Mouse (Mus musculus): ENCODE measurements around the gene Eif4g1.

The Eif4g1 gene

DNA sequence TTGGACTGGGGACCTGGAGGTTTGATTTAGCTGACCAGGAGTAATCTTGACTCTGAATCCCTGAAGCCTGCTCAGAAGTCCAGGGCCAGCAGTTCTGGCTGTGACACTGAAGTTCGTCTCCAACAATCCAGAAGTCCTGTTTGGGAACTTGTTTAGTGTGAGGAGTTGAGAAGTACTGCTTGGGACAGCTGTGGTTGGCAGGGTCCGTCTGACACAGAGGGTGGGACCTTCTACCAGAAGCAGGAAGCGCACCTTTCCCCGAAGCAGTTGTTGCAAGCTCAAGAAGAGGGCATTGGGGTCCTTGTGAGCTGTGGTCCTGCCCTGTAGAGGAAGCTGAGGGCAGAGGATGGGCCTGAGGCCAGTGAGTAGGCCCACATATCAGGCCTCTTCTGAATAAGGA lies 57.6 kb downstream of the Eif4g1 start:
- WGBS: 86% methylated on average over 4 of the region's 4 CpGs

DNA sequence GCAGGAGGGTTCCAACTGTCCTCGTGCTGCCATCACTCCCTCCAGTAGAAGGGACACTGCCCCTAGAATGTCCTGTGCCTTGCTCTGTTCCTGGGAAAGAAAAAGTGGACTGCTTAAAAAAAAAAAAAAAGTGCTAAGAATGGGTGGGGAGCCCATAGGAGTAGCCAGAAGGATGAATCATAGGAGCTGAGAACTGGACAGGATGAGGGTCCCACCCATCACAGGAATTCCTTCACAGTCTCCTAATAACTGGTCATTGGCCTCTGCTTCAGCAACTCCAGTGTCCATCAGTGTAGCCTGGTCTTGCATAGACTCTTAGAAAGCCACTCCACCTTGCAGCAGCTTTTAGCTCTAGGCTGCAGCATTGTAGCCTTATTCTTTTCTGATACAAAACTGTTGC lies 58.3 kb downstream of the Eif4g1 start:
- WGBS: 69% methylated on average over 1 of the region's 1 CpGs

DNA sequence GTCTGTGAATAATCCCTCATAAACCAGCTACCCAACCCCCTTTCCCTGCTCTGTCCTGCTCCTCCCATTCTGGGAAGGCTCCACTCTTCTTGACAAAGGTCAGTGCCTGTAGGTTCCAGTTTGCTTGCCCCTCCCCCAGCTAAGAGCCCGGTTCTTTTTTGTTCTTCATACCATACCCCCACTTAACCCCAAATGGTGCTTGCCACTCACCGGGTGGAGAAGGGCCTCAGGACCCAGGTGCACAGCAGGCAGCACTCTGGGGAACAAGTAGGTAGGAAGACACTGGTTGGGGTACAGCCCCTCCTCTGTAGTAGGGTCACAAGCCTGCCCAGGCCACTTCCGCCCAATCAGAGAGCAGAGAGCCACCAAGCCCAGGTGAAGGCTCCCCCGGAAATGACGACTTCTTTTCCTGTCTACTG lies 62.2 kb downstream of the Eif4g1 start:
- WGBS: 46% methylated on average over 5 of the region's 5 CpGs

DNA sequence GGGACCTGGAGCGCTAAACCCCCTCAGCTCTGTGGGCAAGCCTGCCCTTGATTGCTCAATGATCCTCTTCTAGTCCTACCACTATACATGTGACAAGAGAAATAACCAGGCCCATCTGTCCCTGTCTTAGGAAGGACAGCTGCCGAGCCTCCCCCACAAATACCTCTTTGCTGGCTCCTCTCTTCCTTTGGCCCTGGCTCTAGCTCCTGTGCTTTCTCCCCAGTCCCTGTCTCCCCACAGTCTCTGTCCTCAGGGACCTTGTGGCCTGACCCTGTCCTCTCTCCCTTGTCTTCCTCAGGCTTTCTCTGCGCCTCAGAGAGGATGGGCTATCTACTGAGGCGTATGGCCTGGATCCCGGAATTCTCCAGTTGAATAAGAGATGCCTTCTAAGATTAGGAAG lies 63.6 kb downstream of the Eif4g1 start:
- WGBS: 53% methylated on average over 5 of the region's 5 CpGs

DNA sequence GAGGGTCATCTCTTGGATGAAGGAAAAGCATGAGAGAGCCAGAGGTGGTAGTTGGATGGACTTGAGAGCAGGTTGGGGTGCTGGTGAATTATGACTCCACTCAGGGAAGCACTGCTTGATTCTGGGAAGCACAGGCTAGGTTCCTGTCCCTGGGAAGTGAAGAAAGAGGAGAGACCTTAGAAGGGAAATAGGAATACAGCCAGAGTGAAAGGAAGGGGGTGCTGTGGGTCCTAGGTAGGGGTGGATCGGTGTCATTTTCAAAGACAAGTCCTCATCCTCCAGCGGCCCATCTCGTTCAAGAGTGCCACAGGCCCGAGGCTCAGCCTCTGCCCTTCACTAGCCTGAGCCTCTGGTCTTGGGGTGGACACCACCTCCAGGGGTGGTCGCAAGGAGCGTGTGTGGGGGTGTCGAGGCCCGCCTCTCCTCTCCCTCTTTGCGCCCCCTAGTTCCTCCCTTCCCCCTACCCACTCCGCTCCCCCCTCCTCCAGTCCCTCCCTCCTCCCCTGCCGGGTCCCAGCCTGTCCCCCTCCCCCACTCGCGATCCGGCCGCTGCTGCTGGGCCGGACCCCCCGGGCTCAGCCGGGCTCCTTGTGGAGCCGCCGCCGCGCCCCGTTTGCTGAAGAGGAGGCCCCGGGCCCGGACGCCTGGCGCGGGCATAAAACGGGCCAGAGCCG lies 64.3 kb downstream of the Eif4g1 start:
- WGBS: 1% methylated on average over 28 of the region's 30 CpGs

DNA sequence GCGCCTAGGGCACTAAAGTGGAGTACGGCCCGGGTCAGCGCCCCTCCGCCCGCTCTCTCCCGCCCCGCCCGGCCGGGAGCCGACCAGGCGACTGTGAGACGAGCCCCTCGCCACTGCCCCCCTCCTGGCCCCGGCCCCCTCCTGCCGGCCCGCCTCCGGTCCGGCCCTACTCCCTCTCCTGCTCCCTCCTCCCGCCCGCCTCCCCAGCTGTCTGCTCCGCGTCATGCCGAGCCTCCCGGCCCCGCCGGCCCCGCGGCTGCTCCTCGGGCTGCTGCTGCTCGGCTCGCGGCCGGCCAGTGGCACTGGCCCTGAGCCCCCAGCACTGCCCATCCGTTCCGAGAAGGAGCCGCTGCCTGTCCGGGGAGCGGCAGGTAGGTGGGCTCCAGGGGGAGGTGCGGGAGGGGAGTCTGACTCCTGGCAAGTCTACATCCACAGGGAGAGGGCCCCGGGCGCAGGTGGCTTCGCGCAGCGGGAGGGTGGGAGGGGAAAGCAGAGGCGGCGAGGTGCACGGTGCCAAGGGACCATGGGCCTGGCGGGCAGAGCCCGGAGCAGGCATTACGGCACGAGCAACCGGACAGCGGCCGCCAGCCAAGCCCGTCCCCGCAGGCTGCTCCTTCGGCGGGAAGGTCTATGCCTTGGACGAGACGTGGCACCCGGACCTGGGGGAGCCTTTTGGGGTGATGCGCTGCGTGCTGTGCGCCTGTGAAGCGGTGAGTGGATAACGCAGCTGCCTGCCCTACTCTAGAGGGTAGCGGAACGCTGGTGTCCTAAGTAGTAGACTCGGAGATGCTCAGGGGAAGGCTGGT lies 65.0 kb downstream of the Eif4g1 start, which contains the start of gene Chrd:
Chrd (plus strand) TSS at position 203 of the 806 bp plus-strand sequence.
- WGBS: under 1% methylated on average over 62 of the region's 70 CpGs

DNA sequence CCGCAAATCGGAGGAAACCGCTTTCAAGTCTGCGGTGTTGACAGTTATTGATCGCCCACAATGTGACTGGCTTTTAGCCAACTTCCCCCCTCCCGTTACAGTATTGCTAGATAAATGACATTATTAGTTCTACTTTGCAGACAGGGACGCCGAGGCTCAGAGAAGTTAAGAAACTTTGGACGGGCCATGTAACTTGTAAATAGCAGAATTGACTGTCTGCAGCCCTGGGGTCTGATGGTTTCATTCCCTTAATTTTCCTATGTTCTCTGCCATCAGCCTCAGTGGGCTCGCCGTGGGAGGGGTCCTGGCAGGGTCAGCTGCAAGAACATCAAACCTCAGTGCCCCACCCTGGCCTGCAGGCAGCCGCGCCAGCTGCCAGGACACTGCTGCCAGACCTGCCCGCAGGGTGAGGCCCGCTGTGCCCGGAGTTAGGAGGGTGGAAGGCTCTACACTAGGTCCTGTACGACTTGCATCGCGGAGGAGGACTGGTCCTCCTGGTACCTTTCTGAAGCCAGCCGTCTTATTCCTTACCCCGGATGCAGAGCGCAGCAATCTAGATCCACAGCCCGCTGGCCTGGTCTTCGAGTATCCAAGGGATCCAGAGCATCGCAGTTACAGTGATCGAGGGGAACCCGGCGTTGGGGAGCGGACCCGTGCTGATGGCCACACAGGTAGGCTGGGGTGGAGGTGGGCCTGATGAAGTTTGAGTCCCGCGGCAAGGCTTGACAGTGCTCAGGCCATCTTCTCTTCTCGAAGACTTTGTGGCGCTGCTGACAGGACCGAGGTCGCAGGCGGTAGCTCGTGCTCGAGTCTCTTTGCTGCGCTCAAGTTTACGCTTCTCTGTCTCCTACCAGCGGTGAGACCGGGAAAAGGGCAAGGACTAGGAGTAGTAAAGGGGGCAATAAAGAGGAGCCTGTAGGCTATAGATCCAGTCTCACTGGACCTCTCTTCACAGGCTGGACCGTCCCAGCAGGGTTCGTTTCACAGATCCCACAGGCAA lies 65.9 kb downstream of the Eif4g1 start, which contains the start of gene Thpo:
Thpo (minus strand) TSS at position 781 of the 1,000 bp plus-strand sequence.
- WGBS: 14% methylated on average over 45 of the region's 45 CpGs

DNA sequence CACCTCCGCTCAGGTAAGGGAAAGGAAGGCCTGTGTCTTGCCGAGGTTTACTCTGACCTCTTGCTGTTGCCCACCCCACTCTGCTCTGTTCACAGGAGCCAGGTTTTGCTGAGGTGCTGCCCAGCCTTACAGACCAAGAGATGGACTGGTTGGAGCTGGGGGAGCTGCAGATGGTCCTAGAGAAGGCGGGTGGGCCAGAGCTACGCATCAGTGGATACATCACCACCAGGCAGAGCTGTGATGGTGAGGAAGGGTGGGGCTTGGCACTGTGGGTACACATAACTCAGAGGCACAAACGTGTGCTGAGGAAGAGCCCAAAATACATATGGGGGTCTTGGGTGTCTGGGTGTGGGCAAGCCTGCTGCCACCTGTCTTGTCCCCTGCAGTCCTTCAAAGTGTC lies 67.5 kb downstream of the Eif4g1 start:
- 81% methylated on average over 5 of the region's 5 CpGs for WGBS

DNA sequence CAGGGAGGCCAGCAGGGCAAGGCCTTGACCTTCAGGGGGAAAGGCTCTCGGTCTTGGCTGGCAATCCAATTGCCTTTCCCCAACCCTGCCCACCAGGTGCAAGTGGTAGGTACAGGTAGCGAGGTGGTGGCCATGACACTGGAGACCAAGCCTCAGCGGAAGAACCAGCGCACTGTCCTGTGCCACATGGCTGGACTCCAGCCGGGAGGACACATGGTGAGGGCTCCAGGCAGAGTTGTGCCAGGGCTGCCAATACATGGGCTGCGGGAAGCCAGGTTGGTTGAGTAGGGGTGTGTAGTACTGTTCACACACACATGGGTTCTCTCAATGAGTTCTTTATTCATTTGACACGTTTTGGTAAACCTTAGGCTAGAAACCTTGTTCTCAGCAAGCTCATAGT lies 68.1 kb downstream of the Eif4g1 start:
- 91% methylated on average over 7 of the region's 7 CpGs for WGBS

DNA sequence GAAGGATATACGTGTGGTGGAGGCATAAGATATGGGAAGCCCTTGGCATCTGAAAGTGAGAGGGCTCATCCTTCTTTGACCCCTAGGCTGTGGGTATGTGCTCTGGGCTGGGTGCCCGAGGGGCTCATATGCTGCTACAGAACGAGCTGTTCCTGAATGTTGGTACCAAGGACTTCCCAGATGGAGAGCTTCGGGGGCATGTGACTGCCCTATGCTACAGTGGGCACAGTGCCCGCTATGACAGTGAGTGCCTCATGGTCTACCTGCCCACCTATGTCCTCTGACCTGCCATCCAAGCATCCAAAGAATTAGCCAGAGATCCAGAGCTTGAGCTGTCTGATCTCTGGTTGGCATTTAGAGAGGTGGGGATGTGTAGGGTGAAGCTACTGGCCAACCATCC lies 68.7 kb downstream of the Eif4g1 start:
- WGBS: 86% methylated on average over 5 of the region's 5 CpGs

DNA sequence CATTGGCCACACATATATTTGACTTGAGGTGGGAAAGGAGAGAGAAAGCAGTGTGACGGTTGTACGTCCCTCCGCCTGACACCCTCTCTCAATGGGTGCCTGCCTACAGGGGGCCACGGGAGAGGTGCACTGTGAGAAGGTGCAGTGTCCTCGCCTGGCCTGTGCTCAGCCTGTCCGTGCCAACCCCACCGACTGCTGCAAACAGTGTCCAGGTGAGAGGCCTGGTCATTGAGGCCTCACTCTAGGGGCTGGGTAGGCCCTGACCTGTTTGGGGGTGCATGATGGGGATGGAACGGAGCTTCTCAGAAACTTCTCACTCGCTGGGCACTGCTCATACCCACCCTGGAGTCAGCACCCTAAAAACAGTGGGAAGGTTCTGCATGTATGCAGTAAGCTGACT lies 71.7 kb downstream of the Eif4g1 start:
- WGBS: 96% methylated on average over 9 of the region's 9 CpGs

All from cerebral cortex, adult 2 months (tissue).